Mouse (Mus musculus): ENCODE results near the gene Foxo6.
A peak's percentile ranks its signal among the peaks of the same experiment; 100 is the strongest.

Foxo6 gene

DNA sequence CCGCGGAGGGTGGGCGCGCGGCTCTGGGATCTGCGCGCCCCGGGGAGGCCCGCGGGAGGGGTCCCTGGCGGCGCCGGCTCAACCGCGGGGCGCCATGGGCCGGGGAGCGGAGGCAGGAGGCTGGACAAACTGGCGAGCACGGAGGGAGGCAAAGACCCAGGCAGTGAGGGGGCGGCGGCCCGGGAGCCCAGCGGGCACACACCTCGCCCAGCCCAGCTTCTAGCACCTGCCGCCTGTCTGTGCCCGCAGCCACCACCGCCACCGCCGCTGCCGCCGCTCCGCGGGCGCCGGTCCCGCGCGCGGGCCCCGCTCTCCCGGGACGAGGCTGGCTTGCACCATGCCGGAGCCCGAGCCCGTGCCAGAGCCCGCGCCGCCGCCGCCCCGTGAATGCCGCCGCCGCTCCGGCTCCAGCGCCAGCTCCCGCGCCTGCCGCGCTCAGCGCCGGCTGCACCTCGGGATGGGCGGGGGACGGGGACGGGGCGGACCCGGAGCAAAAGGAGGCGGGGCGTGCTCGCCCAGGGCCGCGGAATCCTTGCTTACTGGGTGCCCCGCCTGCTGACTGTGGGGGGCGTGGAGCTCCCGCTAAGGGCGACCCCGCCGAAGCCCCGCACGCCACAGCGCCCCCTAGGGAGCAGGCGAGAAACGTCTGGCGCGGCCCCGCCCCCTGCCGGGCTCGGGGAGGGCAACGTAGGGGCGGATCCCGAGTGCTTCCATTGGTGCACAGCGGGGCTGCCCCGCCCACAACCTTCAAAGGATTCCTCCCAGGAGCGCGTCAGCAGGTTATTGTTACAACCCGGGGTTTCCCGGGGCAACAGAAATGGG lies at the start of gene Foxo6:
Foxo6 (minus strand) TSS at position 60 of the 822 bp plus-strand sequence.
- peak; percentile 98 to 99 for DNase-seq

DNA sequence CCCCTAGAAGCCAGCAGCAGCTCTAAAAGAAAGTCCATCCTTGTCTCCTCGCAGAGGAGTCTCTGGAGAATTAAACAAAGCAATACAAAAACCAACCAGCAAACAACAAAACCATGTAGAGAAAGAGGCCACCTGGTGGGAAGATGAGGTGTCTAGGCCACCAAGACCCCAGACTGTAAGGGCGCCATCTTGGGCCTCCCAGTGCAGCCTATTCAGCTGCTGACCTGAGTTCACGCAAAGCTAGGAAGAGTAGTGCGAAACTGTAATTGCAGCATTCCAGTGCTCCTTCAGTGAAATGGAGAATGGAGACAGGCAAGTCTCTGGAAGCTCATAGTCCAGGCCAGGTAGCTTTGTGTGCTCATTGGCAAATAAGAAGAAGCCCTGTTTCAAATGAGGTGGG lies 47.2 kb upstream of the Foxo6 start:
- DNase-seq: no peak

DNA sequence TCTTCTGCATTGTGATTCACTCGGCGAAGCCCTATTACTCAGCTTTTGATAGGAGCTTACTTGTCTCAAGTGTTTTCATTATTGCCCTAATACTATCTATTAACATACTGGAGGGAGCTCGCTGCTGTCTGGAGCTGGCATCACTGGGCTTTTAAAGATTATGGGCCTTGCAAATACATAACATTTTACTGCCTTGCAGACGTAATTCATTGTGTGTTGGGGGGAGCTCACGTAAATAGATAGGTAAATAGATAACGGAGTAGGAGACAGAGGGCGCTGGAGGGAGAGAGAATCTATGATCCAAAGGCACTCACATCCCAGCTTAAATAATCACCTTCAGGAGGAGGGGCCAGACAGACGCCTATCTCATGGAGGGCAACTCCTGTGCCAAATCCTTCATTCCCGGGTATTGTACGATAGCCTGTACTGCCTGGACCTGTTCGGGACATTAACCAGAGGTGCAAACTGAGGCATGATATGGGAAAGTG lies 45.8 kb upstream of the Foxo6 start:
- no peak for DNase-seq

DNA sequence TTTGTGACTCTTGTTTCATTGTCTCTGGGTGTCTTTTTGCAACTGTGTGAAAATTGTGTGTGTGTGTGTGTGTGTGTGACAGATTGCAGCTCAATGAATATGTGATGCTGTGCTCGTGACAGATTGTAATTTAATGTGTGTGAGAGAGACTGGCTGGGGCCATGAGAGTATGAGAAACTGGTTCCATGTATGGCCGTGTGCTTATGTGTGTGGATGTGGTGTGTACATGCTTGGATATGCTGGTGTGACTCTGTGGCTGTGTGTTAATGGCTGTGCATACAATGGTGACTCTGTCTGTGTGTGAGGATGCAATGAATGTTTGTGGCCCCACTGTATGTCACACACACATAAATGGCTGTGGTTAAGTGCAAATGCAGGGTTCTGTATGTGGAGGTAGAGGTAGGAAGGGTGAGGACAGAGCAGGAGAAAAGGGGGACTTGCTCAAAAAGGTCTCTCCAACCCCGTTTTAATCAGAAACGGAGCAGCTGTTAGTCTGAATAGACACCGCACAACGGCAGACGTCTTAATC lies 45.3 kb upstream of the Foxo6 start:
- DNase-seq: no peak

DNA sequence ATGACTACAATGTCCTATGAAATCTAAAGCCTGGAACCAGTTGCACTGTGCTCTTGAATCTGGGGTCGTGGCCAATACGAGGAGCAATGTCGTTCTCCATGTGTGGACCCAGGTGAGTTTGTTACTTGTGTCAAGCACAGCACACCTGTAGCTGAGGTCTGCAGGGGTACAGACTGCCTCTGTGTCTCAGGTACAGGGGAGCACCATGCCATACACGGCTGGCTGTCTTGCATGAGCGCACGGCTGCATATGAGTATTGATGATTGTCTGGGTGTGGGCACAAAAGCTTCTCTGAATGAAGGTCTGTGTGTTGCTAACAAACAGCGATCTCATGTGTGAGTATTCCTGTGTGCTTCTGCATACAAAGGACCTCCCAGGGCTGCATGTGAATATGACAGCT lies 44.8 kb upstream of the Foxo6 start:
- no peak for DNase-seq

DNA sequence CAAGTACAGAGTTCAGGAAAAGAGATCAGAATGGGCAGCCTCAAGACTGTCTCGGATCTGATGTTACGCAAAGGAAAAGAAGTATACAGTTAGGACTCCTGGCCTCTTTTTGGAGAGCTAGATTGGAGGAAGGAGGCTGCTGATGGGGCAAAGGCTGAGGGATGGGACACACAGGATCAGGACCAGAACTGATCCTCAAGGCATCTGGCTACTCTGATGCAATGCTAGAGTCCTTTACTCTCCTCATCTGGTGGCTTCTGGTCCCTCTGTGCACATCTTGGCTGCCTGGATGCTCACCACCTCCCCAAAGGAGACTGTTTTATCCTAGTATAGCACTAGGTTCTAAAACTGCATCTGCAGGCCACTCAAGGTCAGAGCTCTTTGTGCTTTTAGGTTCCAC lies 44.4 kb upstream of the Foxo6 start:
- no peak for DNase-seq

DNA sequence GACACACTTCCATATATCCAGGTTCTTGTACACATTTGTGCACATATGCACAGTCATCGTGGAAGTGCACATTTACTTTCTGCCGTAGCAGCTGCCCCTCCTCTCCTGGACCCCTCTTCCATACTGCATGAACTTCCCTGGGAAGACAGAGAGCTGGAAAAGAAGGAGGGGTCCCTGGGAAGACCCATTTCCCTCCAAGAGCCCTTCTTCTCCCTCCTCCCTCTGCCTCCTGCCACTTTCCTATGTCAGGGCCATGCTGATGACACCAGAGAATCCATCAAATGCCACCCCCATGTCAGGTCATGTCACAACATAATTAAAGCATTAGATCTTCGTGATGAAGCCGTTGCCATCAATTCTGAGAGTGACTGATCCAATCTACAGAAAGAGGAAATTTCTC lies 38.6 kb upstream of the Foxo6 start:
- DNase-seq: no peak

DNA sequence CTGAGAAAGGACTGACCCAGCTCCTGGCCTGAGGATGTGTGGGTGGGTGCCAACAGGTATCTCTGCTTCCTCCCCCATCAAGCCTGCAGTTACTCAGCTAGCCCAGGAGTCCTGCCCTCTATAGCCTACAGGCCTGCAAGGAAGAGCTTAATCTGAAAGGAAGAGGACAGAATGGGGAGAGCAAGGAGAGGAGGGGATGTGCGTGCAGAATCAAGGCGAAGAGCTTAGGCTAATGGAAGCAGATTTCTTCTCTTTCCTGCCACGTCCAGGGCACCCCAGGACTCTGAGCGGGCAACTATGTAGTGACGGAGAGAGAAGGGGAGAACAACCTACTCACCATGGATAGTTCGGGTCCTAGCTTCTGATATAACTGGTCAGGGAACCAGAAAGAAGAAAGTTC lies 37.9 kb upstream of the Foxo6 start:
- no peak for DNase-seq

DNA sequence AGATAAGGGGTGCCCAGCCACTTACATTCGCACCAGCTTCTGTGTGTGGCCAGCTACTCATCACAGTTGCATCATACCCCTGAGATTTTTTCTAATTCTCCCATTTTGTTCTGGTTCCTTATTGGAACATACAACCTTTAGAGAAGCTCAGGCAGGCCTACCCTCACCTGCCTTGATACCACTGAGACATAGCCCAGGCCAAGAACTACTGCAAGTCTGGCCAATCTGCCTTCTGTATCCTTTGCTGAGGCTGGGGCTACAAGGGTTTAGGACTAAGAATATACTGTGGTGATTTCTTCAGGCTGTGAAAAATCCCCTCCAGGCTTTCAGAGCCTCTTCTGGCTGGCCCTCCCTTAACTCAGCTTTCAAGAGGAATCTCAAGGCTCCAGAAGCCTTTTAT lies 36.7 kb upstream of the Foxo6 start:
- DNase-seq: no peak

DNA sequence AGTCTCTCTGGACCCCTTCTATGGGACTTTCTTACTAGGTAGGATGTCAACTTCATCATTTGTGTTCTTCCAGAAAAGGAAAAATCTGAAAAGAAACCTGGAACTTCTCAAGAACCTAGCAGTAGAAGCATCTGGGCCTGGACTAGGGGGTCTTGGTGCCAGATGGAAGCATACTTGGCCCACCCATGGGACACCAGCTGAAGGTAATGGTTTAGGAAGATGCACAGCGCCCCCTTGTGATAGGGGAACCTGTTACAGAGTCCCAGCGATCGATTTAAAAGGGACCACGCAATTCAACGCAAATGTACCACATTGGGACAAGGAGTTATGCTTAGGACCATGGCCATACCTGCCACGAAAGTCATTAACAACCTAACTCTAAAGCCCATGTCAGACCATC lies 36.0 kb upstream of the Foxo6 start:
- peak; percentile 20 to 46 for DNase-seq

DNA sequence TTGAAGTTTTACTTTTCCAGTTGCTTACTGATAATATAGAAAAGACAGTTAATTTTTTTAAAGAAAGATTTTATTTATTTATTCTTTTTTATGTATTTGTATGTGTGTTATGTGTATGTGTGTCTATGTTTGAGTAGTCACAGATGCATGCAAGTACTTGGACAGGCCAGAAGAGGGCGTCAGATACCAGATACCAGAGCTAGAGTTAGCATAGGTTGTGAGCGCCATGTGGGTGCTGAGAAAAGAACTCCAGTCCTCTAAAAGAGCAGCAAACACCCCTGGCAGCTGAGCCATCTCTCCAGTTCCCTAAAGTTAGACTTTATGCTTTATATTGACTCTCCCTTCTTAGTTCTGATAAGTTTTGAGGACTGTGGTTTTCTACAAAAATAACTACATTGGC lies 30.4 kb upstream of the Foxo6 start:
- DNase-seq: no peak

DNA sequence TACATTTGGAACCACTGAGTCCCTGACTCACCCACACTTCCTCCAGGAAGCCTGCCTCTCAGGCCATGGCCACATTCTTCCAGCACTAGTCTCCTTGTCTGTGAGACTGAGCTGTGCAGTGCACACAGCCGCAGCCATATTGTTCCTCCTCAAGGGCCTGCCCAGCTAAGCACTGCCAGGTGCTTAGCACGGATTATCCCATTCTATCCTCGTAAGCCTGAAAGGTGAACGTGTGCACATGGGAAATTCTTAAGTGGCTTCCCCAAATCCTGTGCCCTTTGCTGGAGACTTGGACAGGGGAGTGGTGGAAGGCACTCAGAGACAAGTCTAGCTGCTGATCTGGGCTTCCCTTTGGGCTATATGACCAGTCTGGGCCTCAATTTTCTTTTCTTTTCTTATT lies 29.6 kb upstream of the Foxo6 start:
- DNase-seq: no peak

DNA sequence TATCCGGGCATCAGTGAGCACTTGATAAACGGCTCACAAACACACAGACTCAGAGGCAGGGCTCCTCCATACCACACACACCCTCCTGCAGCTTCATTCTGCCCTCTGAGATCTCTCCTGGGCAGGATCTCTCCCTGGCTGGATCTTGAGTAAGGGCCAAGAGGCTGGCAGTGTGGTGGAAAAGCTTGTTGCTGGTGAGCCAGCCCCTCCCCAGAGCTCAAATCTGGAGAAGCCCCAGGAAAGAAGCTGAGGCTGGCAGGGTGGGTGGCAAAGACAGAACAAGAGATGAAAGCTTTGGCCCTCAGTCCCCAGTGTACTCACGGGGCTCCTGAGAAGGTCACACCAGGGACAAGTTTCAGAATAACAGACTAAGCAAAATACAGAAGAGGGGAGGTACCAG lies 27.4 kb upstream of the Foxo6 start:
- DNase-seq: no peak

DNA sequence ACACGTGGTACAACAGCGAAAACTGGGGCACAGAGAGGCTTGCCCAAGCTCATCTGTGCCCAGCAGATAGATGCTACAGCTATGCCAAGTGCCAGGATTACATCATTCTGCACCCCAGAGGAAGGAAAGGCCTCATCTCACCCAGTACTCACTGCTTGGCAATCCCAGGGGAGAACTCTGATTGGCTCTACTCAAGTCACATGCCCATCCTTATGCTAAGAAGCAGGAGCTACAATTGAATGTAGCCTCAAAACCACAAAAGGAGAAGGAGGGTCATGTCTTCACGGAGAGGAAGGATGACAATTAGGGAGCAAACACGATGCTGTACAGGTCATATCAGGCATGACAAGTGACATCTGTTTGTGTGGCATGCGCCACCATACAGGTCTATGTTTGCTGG lies 26.2 kb upstream of the Foxo6 start:
- DNase-seq: no peak

DNA sequence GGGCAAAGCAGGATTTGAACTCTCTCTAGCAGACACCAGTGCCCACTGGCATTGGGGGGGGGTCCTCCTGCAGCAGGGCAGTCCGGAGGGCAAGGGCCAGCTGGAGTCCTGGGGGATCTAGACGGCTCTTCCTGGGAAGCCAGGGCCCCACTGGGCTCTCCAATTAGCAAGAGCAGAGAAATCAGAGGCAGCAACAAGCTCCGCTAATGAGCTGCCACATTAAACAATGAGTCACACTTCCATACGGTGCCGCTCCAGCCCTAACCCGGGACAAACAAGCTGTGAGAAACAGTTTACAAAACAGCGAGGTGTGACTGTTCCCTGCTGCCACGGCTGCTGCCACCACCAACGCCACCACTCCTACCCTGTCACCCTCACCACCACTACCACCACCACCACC lies 17.4 kb upstream of the Foxo6 start:
- no peak for DNase-seq

DNA sequence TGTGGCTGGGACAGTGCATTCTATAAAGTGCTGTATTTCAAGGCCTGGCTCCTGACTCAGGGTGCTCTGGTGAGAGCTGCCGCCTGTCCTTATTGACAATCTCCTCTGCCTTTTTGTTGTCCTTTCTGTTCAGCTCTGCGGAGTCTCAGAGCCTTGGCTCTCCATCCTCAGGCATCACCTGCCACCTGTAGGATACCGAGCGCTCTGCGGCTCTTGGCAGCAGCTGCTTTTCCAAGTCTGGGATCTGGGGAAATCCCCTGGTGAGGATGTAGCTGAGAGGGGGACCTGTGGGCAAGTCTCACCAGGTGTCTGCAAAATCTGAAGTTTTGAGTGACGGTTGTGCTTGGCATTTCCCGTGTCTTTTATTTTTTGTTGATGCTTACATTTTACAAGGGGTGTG lies 12.1 kb upstream of the Foxo6 start:
- no peak for DNase-seq

DNA sequence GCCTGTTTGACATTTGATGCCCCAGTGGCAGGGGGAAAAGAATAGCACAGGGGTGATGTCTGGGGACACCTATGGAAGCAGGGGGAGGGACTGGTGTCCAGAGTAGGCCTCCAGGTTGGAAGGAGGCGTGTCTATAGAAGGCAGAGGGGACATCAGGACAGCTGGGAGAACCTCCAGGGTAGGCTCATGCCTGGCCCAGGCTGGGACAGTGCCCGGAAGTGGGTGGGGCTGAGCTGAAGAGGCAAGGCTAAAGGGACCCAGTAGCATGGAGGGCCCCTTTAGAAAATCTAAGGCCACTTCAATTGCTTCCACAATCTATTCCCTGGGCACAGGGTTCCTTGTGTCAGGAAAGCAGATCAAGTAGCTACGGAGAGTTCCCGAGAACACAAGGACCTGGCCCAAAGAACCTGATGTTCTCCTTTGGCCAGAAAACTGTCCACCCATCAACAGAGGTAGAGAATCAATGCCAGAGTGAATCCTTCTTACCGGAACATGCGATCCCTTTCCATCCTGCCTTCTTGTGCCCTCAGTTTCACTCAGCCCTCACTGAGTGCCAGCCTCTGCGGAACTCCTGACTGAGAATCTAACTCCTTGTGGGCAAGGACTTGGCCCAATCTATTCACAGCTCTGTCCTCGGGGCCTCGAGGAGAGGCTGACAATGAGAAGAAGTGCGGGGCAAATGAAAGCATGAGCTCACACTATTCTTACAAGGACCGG lies 4.1 kb upstream of the Foxo6 start:
- DNase-seq: peak in 1 of 2 experiments; percentile 49

DNA sequence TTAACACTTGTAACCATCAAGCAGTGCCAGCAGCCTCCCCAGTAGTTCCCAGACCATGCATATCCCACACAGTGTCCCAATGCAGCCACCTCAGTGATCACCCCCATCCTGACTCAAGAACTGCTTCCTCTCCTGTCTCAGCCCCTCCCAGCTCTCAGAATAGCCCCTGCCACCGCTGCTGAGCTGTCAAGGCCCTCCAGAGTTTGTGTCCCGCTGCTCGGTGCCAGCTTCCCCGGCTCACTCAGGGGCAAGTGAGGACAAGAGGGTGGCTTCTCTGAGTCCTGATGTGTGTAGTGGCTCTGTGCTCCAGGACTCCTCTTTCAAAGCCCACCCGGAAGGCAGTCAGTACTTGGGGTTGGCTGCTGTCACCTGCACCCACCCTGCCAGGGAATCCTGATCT lies 3.3 kb upstream of the Foxo6 start:
- no peak for DNase-seq

DNA sequence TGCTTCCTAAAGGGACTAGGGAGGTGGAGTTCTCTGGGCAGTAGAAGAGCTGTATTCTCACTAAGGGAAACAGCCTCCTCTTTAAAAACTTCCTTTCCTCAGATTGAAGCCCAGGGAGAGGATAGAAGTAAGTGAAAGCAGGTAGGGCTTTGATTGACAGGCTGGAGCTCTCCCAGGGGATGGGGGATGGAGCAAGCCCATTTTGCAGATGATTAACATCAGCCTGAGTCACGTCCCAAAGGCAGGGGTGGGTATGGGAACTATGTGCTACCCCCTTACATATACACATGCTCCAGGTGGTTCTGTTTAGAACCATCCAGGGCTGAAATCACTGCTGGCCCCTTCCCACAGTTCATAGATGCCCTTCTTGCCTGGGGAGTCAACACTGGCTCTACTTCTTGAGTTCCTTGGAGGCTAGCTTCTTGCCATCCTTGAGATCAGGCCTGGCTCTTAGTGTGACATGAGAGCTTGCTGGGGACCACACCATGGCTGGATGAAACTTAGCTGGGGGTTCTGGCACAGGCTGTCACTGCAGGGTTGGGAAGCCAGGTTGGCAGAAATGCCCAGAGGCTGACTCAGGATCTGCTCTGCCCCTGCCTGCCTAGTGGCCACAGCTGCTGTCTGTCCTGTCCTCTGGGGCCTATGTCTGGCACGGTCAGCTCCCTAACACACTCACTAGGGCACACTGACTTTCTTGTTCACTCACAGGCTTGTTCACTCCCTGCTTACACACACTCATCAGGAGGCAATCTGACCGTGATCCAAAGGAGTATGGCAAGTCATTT lies 2.2 kb upstream of the Foxo6 start:
- no peak for DNase-seq

DNA sequence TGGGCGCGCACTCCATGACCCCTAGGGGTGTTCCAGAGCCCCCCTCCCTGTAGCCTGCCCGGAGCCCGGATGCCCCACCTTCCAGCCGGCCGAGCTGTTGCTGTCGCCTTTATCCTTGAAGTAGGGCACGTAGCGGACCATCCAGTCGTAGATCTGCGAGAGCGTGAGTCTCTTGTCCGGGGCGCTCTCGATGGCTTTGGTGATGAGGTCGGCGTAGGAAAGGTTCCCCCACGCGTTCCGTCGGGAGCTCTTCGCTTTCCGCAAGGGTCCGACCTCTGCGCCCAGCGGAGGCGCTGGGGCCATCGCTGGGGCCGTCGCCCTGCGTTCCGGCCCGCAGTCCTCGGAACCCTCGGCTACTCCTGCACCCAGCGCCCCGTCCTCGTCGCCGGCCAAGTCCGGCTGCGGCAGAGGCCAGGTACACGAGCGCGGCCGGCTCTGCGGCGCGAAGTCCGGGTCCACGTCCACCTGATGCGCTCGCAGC lies 348 bp downstream of the Foxo6 start:
- peak in 1 of 2 experiments; percentile 43 for DNase-seq

DNA sequence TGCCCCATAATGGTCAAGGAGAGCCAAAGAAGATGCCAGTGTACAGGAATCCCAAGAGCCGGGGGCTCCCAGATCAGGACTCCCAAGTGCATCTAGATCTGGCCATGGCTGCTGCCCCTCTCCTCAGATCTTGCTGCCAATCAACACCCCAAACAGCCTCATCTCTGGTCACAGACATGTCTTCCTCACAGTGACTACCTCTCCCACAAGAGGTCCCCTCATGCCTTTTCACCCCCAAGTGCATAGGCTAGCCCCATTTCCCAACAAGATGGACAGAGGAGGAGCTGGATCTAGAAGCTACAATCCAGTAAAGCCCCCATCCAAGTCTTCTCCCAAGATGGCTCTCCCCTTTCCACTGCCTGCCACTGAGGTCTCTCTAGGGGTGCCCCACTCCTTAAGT lies 1.4 kb downstream of the Foxo6 start:
- DNase-seq: no peak

DNA sequence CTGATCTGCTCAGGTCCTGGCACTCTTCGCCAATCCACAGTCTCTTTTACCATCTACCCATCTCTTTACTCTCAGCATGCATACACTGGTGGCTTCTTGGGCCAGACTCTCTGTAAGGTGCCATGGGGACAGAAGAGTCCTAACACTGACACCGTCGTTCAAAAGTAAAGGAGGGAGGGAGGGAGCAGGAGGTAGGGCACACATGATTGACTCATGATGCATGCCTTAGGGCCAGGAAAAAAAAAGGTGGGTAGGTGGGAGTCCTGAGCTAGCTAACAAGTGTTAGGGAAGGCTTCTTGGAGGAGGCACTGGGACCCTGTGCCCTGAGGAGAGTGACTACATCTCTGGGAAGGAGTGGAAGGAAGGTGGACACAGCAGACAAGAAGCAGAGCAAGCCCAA lies 1.9 kb downstream of the Foxo6 start:
- DNase-seq: no peak

DNA sequence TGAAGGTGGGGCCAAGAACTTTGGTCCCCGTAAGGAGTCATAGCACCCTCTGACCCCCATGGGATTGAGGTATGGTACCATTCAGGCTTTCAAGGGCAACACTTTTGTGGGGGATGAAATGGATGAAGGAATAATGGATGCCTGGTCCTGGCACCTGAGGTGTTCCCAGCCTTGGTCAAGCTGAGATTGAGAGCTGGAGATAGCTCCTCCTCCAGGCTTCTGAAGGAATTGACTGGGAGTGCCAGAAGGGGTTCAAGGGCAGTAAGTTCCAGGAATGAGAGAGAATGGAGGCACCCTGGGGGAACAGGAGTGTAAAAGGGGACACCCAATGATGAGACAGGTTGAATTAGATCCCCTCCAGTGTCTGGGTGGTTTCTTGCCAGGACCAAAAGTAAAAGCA lies 3.0 kb downstream of the Foxo6 start:
- no peak for DNase-seq
